Mouse (Mus musculus) layer of hippocampus, adult 18-20 months (tissue): Measurements from ENCODE around the gene Efna5. TPM values are rescaled to one million over a fixed set of nuclear protein-coding genes. Genes with fewer than 3 reads are reported as not detected.

Experiments
- DNase-seq, 2 experiments: peaks; one replicate each; pipeline ENCODE4 v3.0.0; 2022; ENCODE audit warnings: low spot score in 2 of 2
- total RNA-seq, 2 experiments: library from RNA; stranded (reverse); gene quantifications; 2 replicates each; pipeline ENCODE4 v1.2.3; 2021

Gene Efna5
- total RNA-seq, 2 experiments from 2014 or later: 8.2 to 9.8 TPM

DNA sequence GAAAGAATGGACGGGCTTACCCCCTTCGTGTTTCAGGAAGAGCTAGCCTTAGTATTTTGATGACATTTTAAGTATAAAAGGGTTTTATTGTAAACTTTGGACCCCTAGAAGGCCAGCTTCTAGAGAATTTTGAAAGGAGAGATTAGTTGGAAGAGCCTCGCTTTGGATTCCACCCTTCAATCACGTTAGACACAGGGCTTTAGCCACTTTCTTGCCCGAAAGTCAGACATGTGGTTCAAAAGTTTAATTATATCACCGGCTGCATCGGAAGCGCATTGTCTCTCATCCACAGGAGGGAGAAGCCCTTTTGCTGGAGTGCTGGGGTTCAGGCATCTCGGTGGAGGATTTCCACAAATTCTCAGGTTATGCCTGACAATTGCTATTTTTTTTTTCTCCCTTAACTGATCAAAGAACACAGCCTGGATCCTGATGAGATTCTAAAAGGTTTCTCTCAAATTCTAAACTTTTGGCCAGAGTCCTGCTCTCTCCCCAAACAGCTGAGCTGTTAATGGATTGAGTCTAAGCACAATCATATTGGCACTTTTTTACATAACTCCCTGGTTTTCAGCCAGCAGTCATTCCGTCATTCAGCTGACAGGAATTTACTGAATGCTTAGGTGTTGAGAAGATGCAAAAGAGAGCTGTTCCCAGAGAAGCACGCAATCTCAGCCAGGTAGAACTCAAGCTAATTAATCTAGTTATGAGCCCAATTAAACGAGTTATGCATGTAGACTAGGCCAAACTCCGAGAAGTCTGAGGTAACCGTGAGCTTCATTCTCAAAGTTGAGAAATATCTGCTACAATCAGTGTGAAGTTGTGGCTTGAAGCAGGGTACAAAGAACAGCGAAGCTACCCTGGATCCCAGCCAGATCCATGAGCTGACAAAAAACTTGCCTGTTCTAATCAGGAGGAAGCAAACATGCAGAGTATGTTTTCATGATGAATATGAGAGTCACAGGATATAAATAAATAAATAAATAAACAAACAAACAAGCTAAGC is 91.5 kb downstream of the Efna5 start:
- peak in 1 of 2 experiments; percentile 19 for DNase-seq

DNA sequence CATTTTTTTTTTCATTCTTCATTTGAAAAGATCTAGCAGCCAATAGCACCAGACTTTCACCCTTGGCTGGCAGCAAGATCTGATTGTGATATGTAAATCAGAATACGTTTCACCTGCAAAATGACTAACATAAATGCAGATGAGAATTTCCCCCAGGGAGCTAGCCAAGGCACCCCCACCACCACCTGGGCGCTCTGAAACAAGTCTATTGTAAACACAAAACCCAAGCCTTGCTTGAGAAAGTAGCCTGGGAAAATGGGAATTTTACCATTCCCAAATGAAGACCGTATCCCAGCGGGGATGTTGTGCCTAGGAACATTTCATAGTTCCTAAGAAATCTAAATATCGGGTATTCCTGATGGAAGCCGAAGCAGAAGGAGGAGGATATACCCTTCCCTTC is 92.3 kb downstream of the Efna5 start:
- no peak for DNase-seq

DNA sequence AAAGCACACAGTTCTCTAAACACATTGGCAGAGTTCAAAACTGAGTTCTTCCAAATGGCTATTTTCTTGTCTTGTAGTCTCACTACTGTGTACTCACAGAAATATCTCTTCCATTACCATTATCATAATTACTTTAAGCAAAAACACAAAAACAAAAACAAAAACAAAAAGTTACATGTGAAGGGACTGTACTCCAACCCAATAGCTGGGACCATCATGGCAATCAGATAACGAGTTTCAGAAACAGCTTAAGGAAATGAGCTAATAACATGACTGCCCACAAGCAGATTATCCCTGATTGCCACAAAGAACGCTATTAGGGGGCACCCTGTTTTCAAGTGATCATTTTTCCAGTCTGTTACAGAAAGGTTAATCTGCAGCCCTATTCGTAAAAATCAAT is 93.3 kb downstream of the Efna5 start:
- no peak for DNase-seq

DNA sequence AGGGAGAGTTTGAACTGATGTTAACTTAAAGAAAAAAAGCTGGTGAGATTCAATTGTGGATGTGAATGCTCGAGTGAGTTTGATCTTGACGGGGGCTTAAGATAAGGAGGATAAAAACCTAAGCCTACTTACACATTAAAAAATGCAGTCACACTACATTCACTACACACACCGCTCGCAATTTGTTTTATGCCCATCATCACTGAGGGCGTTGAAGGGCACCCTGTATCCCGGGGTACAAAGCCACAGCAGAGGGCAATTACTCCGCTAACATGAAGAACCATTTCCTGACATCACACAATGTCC is 94.6 kb downstream of the Efna5 start:
- no peak for DNase-seq

DNA sequence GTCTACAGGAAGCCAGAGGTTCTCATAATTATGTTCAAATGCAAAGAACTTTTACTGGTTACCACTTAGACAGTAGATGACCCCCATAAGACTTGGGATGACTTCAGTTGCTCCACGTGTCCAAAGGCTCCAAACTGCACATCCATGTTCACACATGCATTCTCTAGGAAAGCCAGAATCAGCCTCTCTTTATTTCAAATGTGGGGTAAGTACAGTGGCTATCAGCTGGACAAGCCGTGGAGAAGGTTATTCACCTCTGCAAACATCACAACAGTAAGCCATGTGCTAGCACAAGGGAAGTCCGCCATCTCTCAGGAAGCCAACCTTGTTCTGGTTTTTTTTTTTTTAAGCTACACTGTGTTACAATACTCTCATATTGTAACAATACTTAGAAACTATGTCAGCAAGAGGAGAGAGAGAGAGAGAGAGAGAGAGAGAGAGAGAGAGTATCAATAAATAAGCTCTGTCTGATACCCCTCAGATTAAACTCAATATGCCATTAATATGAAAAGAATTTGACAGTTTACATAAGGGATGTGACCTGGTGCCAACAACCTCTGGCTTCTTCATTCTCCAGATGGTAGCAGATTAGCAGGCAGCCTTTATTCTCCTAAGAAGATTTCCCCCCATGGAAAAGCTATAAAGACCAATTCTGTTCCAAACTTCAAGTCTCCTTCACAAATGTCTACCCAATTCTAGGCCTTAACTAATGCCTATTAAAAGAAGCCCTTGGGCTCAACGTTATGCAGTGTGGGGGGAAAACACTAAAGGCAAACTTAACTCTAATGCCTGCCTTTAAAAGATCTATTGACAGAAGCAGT is 95.1 kb downstream of the Efna5 start:
- DNase-seq: no peak

DNA sequence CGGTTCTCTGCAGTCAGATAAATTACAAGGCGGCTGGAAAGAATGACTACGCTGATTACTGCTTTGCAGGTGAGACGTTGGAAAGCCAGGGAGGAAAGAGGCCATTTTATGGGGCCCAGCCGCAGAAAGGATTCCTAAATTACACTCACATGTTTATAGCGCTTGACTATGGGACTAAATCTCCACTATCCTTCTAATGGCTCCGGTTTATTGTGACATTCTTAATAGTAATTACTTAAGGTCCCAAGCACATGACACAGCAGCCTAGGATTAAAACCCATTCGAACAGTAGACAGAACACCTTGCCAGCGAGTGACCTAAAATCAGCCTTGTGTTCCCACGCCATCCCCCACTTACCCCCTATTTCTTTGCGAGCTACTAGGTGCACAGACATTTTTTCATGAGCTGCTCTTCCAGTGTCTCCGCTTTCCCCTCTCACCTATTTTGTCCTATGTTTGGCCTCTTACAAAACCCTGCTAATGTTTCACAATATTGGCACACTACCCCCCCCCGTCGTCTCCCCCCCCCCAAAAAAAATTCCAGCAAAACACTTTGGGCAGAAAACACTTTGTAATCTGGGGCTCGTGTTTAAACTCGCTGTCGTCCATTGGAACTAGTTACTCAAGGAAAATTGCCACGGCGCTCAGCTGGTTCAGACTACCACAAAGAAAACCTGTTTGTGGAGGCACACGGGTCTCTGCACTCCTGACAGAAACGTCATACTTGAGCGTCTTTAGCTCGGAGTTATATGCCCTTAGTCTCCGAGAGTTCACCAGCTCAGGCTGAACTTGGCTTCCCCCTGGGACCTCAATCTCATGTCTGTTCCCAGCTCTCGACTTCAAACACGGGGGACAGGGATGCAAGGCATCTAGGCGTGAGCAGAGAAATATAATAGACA is 96.6 kb downstream of the Efna5 start:
- no peak for DNase-seq

DNA sequence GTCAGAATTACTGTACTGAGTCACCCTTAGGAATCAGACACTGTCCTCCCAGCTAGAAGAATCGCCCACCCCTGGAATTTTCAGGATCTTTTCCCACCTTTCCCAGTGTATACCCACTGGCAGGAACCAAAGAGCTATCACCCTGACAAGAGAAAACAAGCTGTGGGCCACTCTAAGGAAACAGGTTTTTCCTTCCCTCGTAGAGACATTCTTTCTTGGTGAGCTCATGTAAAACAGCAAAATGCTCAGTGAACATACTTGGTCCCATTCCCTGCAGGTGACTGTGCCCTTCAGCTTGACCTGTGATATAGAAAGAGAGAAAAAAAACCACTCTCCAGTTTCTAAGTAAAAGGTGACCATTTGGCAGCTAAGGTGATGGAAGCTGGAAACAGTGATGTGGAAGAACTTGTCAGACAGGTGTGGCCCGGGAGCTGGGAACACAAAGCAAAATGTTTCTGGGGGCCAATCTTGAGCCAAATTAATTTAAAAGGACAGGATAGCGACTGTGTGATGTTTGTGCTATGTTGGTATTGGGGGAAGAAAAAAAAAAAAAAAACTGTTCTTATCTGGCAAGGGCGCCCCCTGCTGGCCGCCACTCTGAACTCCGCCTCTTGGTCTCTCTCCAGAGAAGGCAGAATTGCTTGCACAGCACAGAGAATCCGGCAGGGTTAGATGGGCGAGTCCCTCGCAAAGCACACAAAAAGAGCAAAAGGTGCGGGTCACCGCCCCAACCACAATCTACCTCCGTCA is 97.4 kb downstream of the Efna5 start:
- DNase-seq: peak; percentile 59 to 88

DNA sequence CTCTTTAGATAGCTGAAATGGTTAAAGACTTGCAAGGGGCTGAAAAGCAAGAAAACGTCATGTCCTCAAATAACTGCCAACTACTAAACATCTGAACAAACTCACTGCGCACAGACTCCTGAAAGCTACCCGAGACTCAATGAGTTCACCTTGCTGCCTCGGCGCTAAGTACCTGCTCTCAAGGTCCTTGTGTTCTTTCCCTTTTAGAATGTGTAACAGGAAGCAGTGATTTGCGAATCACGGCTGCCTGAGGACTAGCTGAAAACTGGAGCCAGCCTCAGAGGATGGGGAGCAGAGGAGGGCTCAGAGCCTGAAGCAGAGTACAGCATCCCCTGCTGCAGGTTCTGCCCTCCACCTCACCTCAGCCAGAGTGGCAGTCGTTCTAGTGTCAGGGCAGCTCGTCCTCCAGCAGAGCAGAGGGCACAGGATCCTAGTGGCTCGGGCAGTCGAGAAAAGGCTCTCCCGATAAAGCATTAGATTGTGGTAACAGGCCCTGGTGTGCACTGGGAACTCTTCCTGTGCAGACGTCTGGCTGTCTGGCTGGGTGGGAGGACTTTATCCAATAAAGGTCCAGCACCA is 98.2 kb downstream of the Efna5 start:
- no peak for DNase-seq

DNA sequence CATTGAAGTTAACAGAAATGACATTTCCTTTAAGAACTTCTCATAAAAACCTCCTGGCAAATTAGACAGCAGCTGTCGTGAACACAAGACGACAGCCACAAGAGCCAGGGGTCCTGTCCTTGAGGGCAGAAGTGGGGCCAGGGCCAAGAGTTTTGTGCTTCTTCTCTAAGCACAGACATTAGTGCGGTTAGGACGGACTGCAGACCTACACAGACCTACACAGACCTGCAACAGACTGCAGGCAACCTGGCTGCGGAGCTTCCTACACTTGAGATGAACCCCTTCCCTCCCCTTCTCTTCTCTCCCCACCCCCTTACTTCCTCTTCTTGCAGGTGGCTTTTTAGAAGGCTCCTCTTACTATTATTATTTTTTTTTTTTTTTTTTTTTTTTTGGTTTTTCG is 100.0 kb downstream of the Efna5 start:
- DNase-seq: no peak

DNA sequence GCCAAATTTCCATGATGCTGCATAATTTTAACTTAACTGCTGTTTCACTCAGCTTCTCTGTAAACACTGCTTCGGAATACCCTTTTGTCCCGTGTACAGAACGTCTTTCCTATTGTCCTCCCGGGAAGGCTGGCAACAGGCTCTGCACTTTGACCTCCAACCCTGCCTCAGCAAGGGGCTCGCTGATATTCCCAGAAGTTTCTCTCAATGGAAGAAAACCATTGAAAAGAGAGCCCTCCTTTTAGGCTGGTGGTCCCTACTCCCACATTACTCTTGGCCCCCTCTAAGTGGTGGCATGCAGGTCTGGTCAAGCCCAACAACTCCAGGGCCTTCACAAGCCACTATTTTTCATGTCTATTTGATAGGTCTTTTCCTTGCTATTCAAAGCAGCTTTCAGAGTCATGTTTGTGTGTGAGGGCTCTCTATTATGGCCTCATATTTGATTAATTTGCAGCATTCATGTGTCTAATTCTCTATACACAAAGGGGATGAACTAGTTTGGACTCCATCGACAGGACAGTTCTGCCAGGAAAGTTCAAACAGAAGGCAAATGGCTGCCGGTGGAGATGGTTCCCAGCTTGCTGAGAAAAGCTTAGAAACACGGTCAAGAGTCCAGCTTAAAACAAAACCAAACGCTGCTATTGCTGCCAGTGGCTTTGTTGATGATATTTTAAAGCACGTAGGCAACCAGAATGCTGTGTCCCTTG is 103.1 kb downstream of the Efna5 start:
- DNase-seq: no peak

DNA sequence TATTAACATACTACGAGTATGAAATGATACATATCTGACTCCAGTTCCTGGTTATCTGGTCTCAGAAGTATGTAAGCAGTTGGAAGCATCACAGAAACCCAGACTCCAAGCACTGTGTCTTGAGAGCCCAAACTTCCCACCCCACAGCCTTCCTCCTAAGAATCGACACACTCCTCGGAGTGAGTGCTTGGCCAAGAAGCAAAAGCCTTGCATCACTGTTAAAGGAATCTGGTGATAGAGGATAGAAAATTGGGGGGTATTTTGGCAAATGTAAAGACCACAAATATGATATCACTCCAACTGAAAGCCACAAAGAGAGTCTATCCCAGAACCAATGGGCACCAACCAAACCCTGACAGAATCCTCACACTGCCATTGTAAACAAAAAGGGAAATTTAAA is 104.4 kb downstream of the Efna5 start:
- DNase-seq: no peak

DNA sequence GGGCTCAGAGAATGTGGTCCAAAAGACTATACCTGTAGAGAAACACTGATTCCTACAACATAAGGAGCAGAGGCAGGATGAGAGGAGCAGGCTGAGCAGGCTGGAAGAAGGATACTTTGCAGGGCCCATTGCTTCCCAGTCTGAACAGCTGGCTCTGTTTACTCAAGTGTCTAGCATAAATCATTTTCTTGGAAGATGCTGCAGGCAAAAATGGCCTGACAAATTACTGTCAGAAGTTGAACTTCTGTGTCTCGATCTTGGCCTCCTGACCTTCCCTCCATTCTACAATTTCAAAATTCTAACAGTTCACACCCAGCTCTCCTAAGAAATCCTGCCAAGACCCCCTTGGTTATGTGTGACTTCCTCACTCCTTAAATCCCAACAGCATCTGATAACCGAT is 105.1 kb downstream of the Efna5 start:
- no peak for DNase-seq

DNA sequence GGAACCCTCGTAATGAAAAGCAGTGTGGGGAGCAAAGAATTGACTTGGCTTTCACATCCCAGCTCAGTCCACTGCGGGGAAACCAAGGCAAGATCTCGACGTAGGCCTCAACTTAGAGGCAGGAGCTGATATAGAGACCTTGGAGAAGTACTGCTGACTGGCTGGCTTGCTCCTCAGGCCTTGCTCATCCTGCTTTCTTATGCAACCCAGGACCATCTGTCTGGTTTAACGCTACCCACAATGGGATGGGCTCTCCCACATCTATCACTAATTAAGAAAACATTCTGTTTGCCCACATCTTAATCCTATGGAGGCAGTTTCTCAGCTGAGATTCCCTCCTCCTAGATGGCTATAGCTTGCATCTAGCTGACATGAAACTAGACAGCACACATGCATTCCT is 105.7 kb downstream of the Efna5 start:
- DNase-seq: no peak

DNA sequence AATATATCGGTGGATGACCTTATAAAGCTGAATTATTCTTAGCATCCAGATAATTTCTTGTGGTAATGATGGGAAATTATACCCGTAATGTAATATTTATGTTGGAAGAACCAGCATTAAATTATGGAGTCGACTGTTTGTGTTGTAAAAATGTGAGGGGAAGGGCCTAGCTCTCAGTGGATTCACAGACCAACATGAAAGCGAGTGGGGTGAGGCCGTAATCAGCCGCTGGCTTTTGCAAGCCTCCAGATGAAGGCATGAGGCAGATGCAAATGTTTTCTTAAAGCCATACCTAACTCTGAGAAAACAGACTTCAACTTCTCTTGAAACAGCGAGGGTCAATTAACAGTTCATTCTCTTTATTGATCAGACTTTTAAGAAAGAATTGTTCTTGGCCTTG is 106.4 kb downstream of the Efna5 start:
- DNase-seq: no peak

DNA sequence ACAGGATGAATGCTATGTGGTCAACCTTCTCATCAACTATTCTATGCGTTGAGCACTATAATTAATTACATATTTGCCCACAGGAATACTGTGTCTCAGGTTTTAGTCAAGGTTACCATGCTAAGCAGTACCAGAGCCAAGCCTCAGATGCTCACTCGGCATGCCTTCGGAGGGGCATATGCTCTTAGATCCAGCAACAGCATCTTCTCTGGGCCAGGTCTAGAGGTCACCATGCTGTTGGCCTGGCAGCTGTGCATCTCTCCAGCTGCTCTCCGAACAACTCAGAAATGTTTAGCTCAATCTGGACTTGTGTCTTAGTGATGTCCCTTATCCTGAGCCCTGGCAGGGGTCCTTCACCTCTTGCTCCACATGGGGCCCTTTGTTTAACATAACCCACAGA is 114.4 kb downstream of the Efna5 start:
- no peak for DNase-seq

DNA sequence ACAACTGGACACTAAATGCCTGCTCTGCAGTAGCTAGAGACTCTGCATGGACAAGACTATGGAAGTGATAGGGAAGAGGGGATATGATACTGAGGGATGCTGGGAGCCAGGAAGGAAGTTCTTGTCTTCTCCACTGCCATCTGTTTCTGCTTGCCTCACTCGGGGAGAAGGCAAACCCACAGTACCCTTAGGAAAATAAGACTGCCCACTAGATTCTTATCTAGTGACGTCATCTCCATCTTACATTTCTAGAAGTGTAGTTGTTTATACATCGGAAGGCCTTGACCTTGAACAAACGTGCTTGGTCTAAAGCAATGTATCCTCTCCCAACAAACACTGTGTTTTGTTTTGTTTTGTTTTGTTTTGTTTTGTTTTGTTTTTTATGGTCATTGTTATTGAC is 116.0 kb downstream of the Efna5 start:
- no peak for DNase-seq

DNA sequence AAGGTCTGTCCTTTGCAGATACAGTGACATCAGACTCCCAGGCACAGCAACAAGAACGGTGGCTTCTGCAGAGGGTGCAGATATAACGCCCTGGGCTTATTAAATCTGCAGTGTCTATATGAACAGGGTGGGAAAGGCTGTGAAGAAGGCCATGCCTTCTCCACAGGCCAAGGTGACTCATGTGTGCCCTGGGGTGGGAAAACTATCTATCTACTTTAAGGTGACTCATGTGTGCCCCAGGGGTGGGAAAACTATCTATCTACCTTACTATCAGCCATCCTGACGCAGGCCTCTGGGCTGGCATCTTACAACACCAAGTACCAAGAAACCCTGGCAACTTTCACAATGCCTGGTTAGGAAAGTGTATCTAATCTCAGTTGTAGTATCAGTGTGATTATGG is 124.2 kb downstream of the Efna5 start:
- DNase-seq: no peak

DNA sequence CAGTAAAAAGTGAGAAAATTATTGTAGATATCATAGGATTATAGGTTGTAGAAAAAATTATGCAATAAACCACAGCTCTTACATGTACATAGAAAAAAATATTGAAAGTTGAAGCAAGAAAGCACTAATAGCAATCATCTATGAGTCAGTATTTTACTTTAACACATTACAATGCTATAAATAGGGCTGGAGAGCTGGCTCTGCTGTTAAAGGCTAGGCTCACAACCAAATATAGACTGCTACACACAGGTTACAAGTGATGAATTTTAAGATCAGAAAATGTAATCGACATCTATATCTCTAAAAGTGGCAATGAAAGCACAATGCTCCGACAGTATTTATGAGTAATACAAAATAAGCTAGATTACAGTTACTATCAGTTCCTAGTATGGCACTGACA is 125.5 kb downstream of the Efna5 start:
- DNase-seq: no peak

DNA sequence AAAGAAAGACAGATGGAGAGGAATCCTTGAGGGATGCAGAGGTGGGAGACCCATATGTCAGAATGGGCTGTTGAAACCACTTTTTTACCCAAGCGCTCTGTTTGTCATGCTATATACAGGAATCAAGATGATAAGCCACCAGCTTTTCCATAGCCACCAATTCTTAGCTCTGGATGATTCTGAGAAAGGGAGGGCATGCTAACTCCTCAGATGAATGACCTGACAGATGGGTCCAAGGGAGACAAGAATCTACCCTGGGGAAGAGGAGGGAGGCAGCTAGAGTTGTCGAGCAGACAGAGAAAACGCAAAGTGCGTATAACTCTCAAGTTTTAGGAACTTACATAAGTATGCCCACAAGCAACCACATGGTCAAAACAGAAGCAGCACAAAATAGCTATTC is 126.5 kb downstream of the Efna5 start:
- no peak for DNase-seq
